Mouse (Mus musculus): ENCODE measurements at regions not wholly inside any gene's neighbourhood (a gene's known extent, or its start where the extent isn't known, plus 50 kb on each side); places are given as distances from the start of the nearest gene placed in this dataset.

DNA sequence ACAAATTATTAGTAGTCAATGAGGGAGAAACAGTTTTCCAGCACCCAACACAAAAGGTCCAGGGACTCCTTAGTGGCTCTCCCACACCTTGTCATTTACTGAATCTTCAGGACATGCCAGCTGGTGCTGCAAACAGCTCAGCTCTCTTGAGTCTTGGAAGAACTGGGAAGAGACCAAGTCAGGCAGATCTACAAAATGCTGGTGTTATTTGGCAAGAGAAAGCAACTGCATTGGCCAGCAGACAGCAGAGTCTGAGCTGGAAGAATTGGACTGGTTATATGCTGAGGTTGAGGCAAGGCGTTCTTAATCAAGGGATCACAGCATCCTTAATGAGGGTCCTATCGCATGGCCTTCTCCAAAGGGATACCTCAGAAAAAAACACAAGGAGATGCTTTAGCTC, 124.2 kb upstream of the Lef1 start:
- TF ChIP-seq CTCF (IDR thresholded peaks at IDR 0.05; ENCODE audit: low read depth) = no peak
- Histone ChIP-seq H3K27me3 (replicated peaks; ENCODE audit: control insufficient read depth, insufficient read depth, low read length) (no peaks in the 10 kb centered on the region), H3K9ac (ENCODE audit: low read depth, low read length) (no peak overlapping the region), H3K4me1 (replicated peaks; ENCODE audit: control insufficient read depth, insufficient read depth, low read length) (no peaks in the 10 kb centered on the region), H3K4me3 (ENCODE audit: low read depth, low read length) (no peak overlapping the region), H3K36me3 (ENCODE audit: control insufficient read depth, insufficient read depth) (no peaks in the 10 kb centered on the region), H3K9me3 (ENCODE audit: control insufficient read depth) (no peaks in the 10 kb centered on the region; the same call in 1 of the 2 replicates), H3K4me2 (replicated peaks; ENCODE audit: low read depth) (no peak overlapping the region), H3K27ac (ENCODE audit: low read depth, low read length) (no peak overlapping the region)
- ATAC-seq = no peak
- 96% methylated on average over 2 of the region's 2 CpGs for WGBS

DNA sequence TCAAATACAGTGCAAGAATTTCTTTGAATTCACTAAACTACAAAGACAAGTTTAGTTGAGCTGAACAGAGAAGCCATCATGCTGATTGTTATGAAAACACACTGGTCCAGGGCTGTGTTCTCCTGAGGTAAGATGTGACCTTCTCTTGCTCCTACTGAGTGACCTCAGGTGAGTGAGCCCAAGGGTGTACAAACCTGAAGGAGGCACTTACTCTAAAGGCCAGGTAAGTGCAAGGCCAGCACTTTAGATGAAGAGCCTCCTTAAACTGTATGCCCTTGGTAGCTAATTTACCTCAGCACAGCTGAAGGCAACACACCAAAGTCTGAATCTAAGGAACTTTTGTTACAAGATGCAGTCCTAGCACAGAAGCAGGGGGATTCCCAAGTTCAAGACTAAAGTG, 128.7 kb upstream of the Lef1 start:
- H3K4me3 ChIP-seq (ENCODE audit: low read depth, low read length) = no peak overlapping the region
- H3K4me1 ChIP-seq (replicated peaks; ENCODE audit: control insufficient read depth, insufficient read depth, low read length) = no peaks in the 10 kb centered on the region
- no peak overlapping the region for H3K4me2 ChIP-seq (replicated peaks; ENCODE audit: low read depth)
- no peaks in the 10 kb centered on the region for H3K27me3 ChIP-seq (replicated peaks; ENCODE audit: control insufficient read depth, insufficient read depth, low read length)
- ATAC-seq = no peak
- no peaks in the 10 kb centered on the region for H3K9me3 ChIP-seq (ENCODE audit: control insufficient read depth)
- no peaks in the 10 kb centered on the region for H3K36me3 ChIP-seq (ENCODE audit: control insufficient read depth, insufficient read depth)
- no peak overlapping the region for H3K9ac ChIP-seq (ENCODE audit: low read depth, low read length)
- TF ChIP-seq CTCF (IDR thresholded peaks at IDR 0.05; ENCODE audit: low read depth) = no peak
- H3K27ac ChIP-seq (ENCODE audit: low read depth, low read length) = no peak overlapping the region

DNA sequence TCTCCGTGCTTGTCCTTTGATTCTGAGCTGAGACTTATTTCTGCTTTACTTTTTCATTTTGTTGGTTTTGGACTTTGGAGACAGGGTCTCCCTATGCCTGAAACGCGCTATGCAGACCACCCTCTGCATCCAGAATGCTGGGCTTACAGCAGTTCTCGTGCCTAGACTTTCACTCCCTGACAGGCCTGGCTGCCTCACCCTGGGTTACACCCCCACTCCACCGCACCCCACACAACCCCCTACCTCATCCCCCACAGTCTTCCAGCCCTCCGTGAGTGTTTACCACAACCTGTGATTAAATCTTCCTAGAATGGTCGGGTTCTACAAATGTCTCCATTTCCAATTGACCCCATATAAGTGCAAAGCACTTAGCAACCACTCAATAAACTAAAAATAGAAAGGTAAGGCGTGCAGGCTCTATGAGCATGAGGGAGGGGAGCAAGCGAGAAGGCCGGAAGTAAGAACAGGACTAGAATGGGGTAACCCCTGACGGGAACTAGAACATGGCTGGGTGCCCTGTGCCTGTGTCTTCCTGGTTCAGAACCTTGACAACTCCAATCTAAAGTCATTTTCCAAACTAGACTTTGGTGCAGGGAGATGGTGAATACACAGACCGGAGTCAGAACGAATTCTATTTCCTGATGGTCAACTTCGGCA, 131.2 kb upstream of the Lef1 start:
- H3K4me3 ChIP-seq (ENCODE audit: low read depth, low read length) = no peak overlapping the region
- no peak for TF ChIP-seq CTCF (IDR thresholded peaks at IDR 0.05; ENCODE audit: low read depth)
- 76% methylated on average over 14 of the region's 14 CpGs for WGBS
- H3K9ac ChIP-seq (ENCODE audit: low read depth, low read length) = no peak overlapping the region
- H3K27ac ChIP-seq (ENCODE audit: low read depth, low read length) = no peak overlapping the region
- ATAC-seq = no peak
- H3K4me2 ChIP-seq (replicated peaks; ENCODE audit: low read depth) = no peak overlapping the region
- no peaks in the 10 kb centered on the region for H3K4me1 ChIP-seq (replicated peaks; ENCODE audit: control insufficient read depth, insufficient read depth, low read length)
- no peaks in the 10 kb centered on the region for H3K36me3 ChIP-seq (ENCODE audit: control insufficient read depth, insufficient read depth)
- no peaks in the 10 kb centered on the region for H3K27me3 ChIP-seq (replicated peaks; ENCODE audit: control insufficient read depth, insufficient read depth, low read length)
- H3K9me3 ChIP-seq (ENCODE audit: control insufficient read depth) = no peaks in the 10 kb centered on the region

GRCm38 (mm10) chr3:130977921-130978700, 132.2 kb upstream of the Lef1 start:
- WGBS = 58% methylated on average over 13 of the region's 13 CpGs
- Histone ChIP-seq H3K4me2 (replicated peaks; ENCODE audit: low read depth) (no peak overlapping the region), H3K9ac (ENCODE audit: low read depth, low read length) (no peak overlapping the region), H3K9me3 (ENCODE audit: control insufficient read depth) (no peaks in the 10 kb centered on the region), H3K4me1 (replicated peaks; ENCODE audit: control insufficient read depth, insufficient read depth, low read length) (no peaks in the 10 kb centered on the region), H3K4me3 (ENCODE audit: low read depth, low read length) (no peak overlapping the region), H3K27me3 (replicated peaks; ENCODE audit: control insufficient read depth, insufficient read depth, low read length) (no peaks in the 10 kb centered on the region), H3K27ac (ENCODE audit: low read depth, low read length) (no peak overlapping the region), H3K36me3 (ENCODE audit: control insufficient read depth, insufficient read depth) (no peaks in the 10 kb centered on the region)
- ATAC-seq = no peak
- no peak for TF ChIP-seq CTCF (IDR thresholded peaks at IDR 0.05; ENCODE audit: low read depth)

DNA sequence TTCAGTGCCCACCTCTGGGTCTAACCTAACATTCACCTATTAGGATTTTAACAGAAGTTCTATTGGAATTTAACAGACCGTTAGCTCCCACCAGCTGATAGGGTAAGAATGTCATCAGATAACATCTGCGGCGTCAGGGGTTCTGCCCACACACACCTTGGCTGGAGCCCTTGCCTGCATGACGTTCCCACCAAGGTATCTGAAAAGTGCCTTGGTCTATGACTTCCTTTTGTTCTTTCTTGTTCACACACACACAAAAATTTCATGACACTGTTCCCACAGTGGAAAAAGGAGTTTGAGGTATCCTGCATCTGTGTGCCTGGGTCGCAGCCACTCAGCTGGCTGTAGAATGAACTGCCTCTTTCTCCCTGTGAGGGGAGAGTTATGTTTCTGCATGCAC, 134.1 kb upstream of the Lef1 start:
- Histone ChIP-seq H3K36me3 (ENCODE audit: control insufficient read depth, insufficient read depth) (no peaks in the 10 kb centered on the region), H3K27ac (ENCODE audit: low read depth, low read length) (no peak overlapping the region), H3K4me3 (ENCODE audit: low read depth, low read length) (no peak overlapping the region), H3K4me2 (replicated peaks; ENCODE audit: low read depth) (no peak overlapping the region), H3K4me1 (replicated peaks; ENCODE audit: control insufficient read depth, insufficient read depth, low read length) (no peaks in the 10 kb centered on the region), H3K9me3 (ENCODE audit: control insufficient read depth) (no peaks in the 10 kb centered on the region), H3K9ac (ENCODE audit: low read depth, low read length) (no peak overlapping the region), H3K27me3 (replicated peaks; ENCODE audit: control insufficient read depth, insufficient read depth, low read length) (no peaks in the 10 kb centered on the region)
- 60% methylated on average over 5 of the region's 5 CpGs for WGBS
- ATAC-seq = no peak
- TF ChIP-seq CTCF (IDR thresholded peaks at IDR 0.05; ENCODE audit: low read depth) = no peak

GRCm38 (mm10) chr3:130975291-130975690, 135.0 kb upstream of the Lef1 start:
- H3K36me3 ChIP-seq (ENCODE audit: control insufficient read depth, insufficient read depth) = no peaks in the 10 kb centered on the region
- 36% methylated on average over 1 of the region's 1 CpGs for WGBS
- no peak overlapping the region for H3K9ac ChIP-seq (ENCODE audit: low read depth, low read length)
- no peak overlapping the region for H3K4me2 ChIP-seq (replicated peaks; ENCODE audit: low read depth)
- TF ChIP-seq CTCF (IDR thresholded peaks at IDR 0.05; ENCODE audit: low read depth) = no peak
- no peaks in the 10 kb centered on the region for H3K27me3 ChIP-seq (replicated peaks; ENCODE audit: control insufficient read depth, insufficient read depth, low read length)
- H3K4me1 ChIP-seq (replicated peaks; ENCODE audit: control insufficient read depth, insufficient read depth, low read length) = no peaks in the 10 kb centered on the region
- no peak overlapping the region for H3K27ac ChIP-seq (ENCODE audit: low read depth, low read length)
- no peak overlapping the region for H3K4me3 ChIP-seq (ENCODE audit: low read depth, low read length)
- H3K9me3 ChIP-seq (ENCODE audit: control insufficient read depth) = no peaks in the 10 kb centered on the region
- ATAC-seq = no peak

Measured in intestine, postnatal 0 days (tissue).